Mouse (Mus musculus) intestine, embryonic 15.5 days (tissue): Measurements from ENCODE around the gene Cd72. TPM values are rescaled to one million over a fixed set of nuclear protein-coding genes. Genes with fewer than 3 reads are reported as not detected.

Source experiments
- polyA plus RNA-seq: library from polyadenylated mRNA; unstranded; fragments of >200 nt; fragmentation: Nextera tagmentation; extraction: Ambion mirVana; gene quantifications from 2 replicates; pipeline ENCODE4 v1.2.1, GENCODE M21; 2015

Cd72 gene
- polyA plus RNA-seq, 1 experiment from 2014 or later, result 2.9 TPM

Other genes starting within 250 kb of the Cd72 start
- gene Atp8b5, start 187.5 kb downstream of the Cd72 start, polyA plus RNA-seq, result 0.85 and 1.1 TPM in 2 replicates
- 13.1 and 14.0 TPM in 2 replicates for gene Rusc2, start 72.6 kb downstream of the Cd72 start, polyA plus RNA-seq
- gene Fam166b, start 25.5 kb downstream of the Cd72 start, polyA plus RNA-seq, result 0.28 TPM in 1 of 2 replicates, not detected in the other
- gene Tesk1, start 12.7 kb downstream of the Cd72 start, polyA plus RNA-seq, result 6.8 and 7.9 TPM in 2 replicates
- not detected in 2 replicates for gene Sit1, start 29.1 kb upstream of the Cd72 start, polyA plus RNA-seq
- 98.8 and 102 TPM in 2 replicates for gene Ccdc107, start 38.3 kb upstream of the Cd72 start, polyA plus RNA-seq
- 45.2 and 48.6 TPM in 2 replicates for gene Arhgef39, start 45.1 kb upstream of the Cd72 start, polyA plus RNA-seq
- gene Car9, start 52.3 kb upstream of the Cd72 start, polyA plus RNA-seq, result 18.0 and 30.0 TPM in 2 replicates
- gene Tpm2, start 69.1 kb upstream of the Cd72 start, polyA plus RNA-seq, result 510 and 514 TPM in 2 replicates
- 62.7 and 69.5 TPM in 2 replicates for gene Creb3, start 107.7 kb upstream of the Cd72 start, polyA plus RNA-seq
- 61.4 and 61.9 TPM in 2 replicates for gene Tln1, start 108.1 kb upstream of the Cd72 start, polyA plus RNA-seq
- gene Rgp1, start 124.1 kb upstream of the Cd72 start, polyA plus RNA-seq, result 20.9 and 23.3 TPM in 2 replicates
- 13.7 and 15.4 TPM in 2 replicates for gene Gba2, start 124.2 kb upstream of the Cd72 start, polyA plus RNA-seq
- gene Msmp, start 129.9 kb upstream of the Cd72 start, polyA plus RNA-seq, result 0.75 TPM in 1 of 2 replicates, not detected in the other
- gene Npr2, start 177.3 kb upstream of the Cd72 start, polyA plus RNA-seq, result 6.9 and 8.0 TPM in 2 replicates
- 0.46 and 1.0 TPM in 2 replicates for gene Spag8, start 199.0 kb upstream of the Cd72 start, polyA plus RNA-seq
- 152 and 157 TPM in 2 replicates for gene Hint2, start 201.8 kb upstream of the Cd72 start, polyA plus RNA-seq
- 3.3 and 3.5 TPM in 2 replicates for gene Tmem8b, start 214.3 kb upstream of the Cd72 start, polyA plus RNA-seq
- gene Fam221b, start 214.5 kb upstream of the Cd72 start, polyA plus RNA-seq, result 2.9 and 3.6 TPM in 2 replicates
- not detected in 2 replicates for gene Olfr70, start 246.2 kb upstream of the Cd72 start, polyA plus RNA-seq